Mouse (Mus musculus): ENCODE results near the gene Sgsm2.

GRCm38 (mm10) chr11:74827791-74828403 is 69.0 kb downstream of the Sgsm2 start:
- TF ChIP-seq POLR2A (IDR thresholded peaks at IDR 0.05; ENCODE audit: low read depth, low read length) (no peak), CTCF (IDR thresholded peaks at IDR 0.05; ENCODE audit: extremely low read depth, insufficient read depth, insufficient read length, insufficient replicate concordance) (no peak)

All from spleen, adult 2 months (tissue).